Mouse (Mus musculus) retina, adult 2 months (tissue): ENCODE results near the gene Gm3183.
"Not testable (repeated sequence)": the region's sequence is repeated elsewhere in the genome, so short reads cannot be mapped to it uniquely, and the experiment has no call there.

ENCODE experiments used
- DNase-seq: peaks from one replicate; pipeline ENCODE4 v3.0.0-alpha.2; 2012; ENCODE audit warnings: low read depth, low spot score

Gm3183 gene

DNA sequence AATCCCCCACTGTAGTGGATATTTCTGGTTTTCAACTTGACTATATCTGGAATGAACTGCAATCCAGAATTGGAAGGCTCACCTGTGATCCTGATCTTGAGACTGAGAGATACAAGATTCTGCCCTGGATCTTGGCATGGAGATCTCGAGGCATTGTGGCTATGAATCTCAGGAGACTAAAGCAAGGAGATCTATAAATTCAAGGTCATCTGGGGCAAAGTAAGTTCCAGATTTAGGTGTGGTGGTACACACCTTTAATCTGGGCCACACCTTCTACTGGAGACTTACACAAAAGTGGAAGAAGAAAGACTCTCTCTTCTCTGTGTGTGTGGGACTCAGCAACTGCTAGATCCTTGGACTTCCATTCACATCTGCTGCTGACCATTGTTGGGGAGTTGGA is at the start of gene Gm3183:
Gm3183 (plus strand) TSS at position 301 of the 400 bp plus-strand sequence.
- not testable (repeated sequence) for DNase-seq
